Mouse (Mus musculus): ENCODE data around the gene Gm10840.

- no peak for TF ChIP-seq CTCF (IDR thresholded peaks at IDR 0.05; ENCODE audit: low read depth)
- TF ChIP-seq EP300 (IDR thresholded peaks at IDR 0.05; ENCODE audit: low read depth): no peak
Measured at GRCm38 (mm10) chr11:106175081-106175480, 14.4 kb downstream of the Gm10840 start.

All from heart, postnatal 0 days (tissue).